Mouse (Mus musculus): ENCODE measurements around the gene Socs7. TPM values are rescaled to one million over a fixed set of nuclear protein-coding genes. Genes with fewer than 3 reads are reported as not detected.
A peak's percentile ranks its signal among the peaks of the same experiment; 100 is the strongest.

The Socs7 gene
- total RNA-seq, 1 experiment from 2014 or later, result 16.1 TPM

GRCm38 (mm10) chr11:97338302-97338976 lies 23.9 kb upstream of the Socs7 start:
- ATAC-seq (replicated peaks; ENCODE audit: low read depth, poor library complexity, severe bottlenecking), result no peak

- no peak for ATAC-seq (replicated peaks; ENCODE audit: low read depth, poor library complexity, severe bottlenecking)
Observed at GRCm38 (mm10) chr11:97338977-97339315, 23.4 kb upstream of the Socs7 start.

GRCm38 (mm10) chr11:97343175-97343574 lies 19.2 kb upstream of the Socs7 start:
- ATAC-seq (replicated peaks; ENCODE audit: low read depth, poor library complexity, severe bottlenecking), result peak; percentile 3; the same call in 1 of the 2 replicates

- ATAC-seq (replicated peaks; ENCODE audit: low read depth, poor library complexity, severe bottlenecking), result peak; percentile 66
Observed at GRCm38 (mm10) chr11:97343619-97344018, 18.7 kb upstream of the Socs7 start.

- ATAC-seq (replicated peaks; ENCODE audit: low read depth, poor library complexity, severe bottlenecking), result peak; percentile 45; the same call in 1 of the 2 replicates
Observed at GRCm38 (mm10) chr11:97345446-97345845, 16.9 kb upstream of the Socs7 start.

GRCm38 (mm10) chr11:97346383-97346782 lies 16.0 kb upstream of the Socs7 start:
- ATAC-seq (replicated peaks; ENCODE audit: low read depth, poor library complexity, severe bottlenecking), result no peak

GRCm38 (mm10) chr11:97347291-97347690 lies 15.1 kb upstream of the Socs7 start:
- no peak for ATAC-seq (replicated peaks; ENCODE audit: low read depth, poor library complexity, severe bottlenecking)

- ATAC-seq (replicated peaks; ENCODE audit: low read depth, poor library complexity, severe bottlenecking), result no peak; the same call in 1 of the 2 replicates
Observed at GRCm38 (mm10) chr11:97350035-97350434, 12.3 kb upstream of the Socs7 start.

- ATAC-seq (replicated peaks; ENCODE audit: low read depth, poor library complexity, severe bottlenecking), result no peak
Observed at GRCm38 (mm10) chr11:97352027-97352684, 10.2 kb upstream of the Socs7 start, which contains the start of gene Gpr179. Gpr179 (minus strand) TSS chr11:97352077.

GRCm38 (mm10) chr11:97352935-97353597 lies 9.3 kb upstream of the Socs7 start:
- ATAC-seq (replicated peaks; ENCODE audit: low read depth, poor library complexity, severe bottlenecking), result no peak

GRCm38 (mm10) chr11:97354646-97355045 lies 7.7 kb upstream of the Socs7 start:
- no peak for ATAC-seq (replicated peaks; ENCODE audit: low read depth, poor library complexity, severe bottlenecking)

GRCm38 (mm10) chr11:97355247-97355646 lies 7.1 kb upstream of the Socs7 start:
- ATAC-seq (replicated peaks; ENCODE audit: low read depth, poor library complexity, severe bottlenecking), result no peak

- peak; percentile 71 for ATAC-seq (replicated peaks; ENCODE audit: low read depth, poor library complexity, severe bottlenecking)
Observed at GRCm38 (mm10) chr11:97357663-97358062, 4.7 kb upstream of the Socs7 start.

- ATAC-seq (replicated peaks; ENCODE audit: low read depth, poor library complexity, severe bottlenecking), result no peak
Observed at GRCm38 (mm10) chr11:97362649-97362942, 245 bp downstream of the Socs7 start.

GRCm38 (mm10) chr11:97362943-97363643 lies 742 bp downstream of the Socs7 start:
- peak; percentile 14 for ATAC-seq (replicated peaks; ENCODE audit: low read depth, poor library complexity, severe bottlenecking)

GRCm38 (mm10) chr11:97363644-97363995 lies 1.3 kb downstream of the Socs7 start:
- ATAC-seq (replicated peaks; ENCODE audit: low read depth, poor library complexity, severe bottlenecking), result no peak

GRCm38 (mm10) chr11:97365556-97365955 lies 3.2 kb downstream of the Socs7 start:
- no peak for ATAC-seq (replicated peaks; ENCODE audit: low read depth, poor library complexity, severe bottlenecking)

- no peak for ATAC-seq (replicated peaks; ENCODE audit: low read depth, poor library complexity, severe bottlenecking)
Observed at GRCm38 (mm10) chr11:97368501-97368900, 6.2 kb downstream of the Socs7 start.

GRCm38 (mm10) chr11:97370329-97371091 lies 8.2 kb downstream of the Socs7 start:
- ATAC-seq (replicated peaks; ENCODE audit: low read depth, poor library complexity, severe bottlenecking), result no peak
